Mouse (Mus musculus) left cerebral cortex, postnatal 10 days (tissue): Measurements from ENCODE around the gene Podn. TPM values are rescaled to one million over a fixed set of nuclear protein-coding genes. Genes with fewer than 3 reads are reported as not detected.

Experiments used
- DNase-seq, 2 experiments: peaks; one replicate each; pipeline ENCODE4 v3.0.0; 2021 to 2022; ENCODE audit warnings: low spot score in 2 of 2, mixed read lengths in 1 of 2; ENCODE audit errors: extremely low spot score in 1 of 2
- intact Hi-C: fragments of 180-260 bp; cut with DNase I; formaldehyde crosslinking; loops from one replicate; pipeline ENCODE4 v1.15.1; 2025
- total RNA-seq, 2 experiments: library from RNA; stranded (reverse); gene quantifications; 2 replicates each; pipeline ENCODE4 v1.2.3; 2021

Podn gene
- total RNA-seq, 2 experiments from 2014 or later: 4.4 to 5.8 TPM

GRCm38 (mm10) chr4:108018961-108019921 lies 77.0 kb downstream of the Podn start:
- no peak for DNase-seq
- intact Hi-C loops: no loop called here

- intact Hi-C loops: no loop called here
- DNase-seq: no peak
Observed at GRCm38 (mm10) chr4:108018241-108018923, 77.9 kb downstream of the Podn start.

- intact Hi-C loops: no loop called here
- no peak for DNase-seq
Observed at GRCm38 (mm10) chr4:108017839-108018238, 78.4 kb downstream of the Podn start.

- DNase-seq: no peak
- intact Hi-C loops: no loop called here
Observed at GRCm38 (mm10) chr4:108016321-108016720, 79.9 kb downstream of the Podn start.

- intact Hi-C loops: no loop called here
- DNase-seq: no peak
Observed at GRCm38 (mm10) chr4:108015067-108015765, 81.0 kb downstream of the Podn start.

GRCm38 (mm10) chr4:108014466-108014865 lies 81.8 kb downstream of the Podn start:
- intact Hi-C loops: no loop called here
- no peak for DNase-seq

- intact Hi-C loops: no loop called here
Observed at GRCm38 (mm10) chr4:108008541-108008940, 87.7 kb downstream of the Podn start.

GRCm38 (mm10) chr4:108007532-108008103 lies 88.6 kb downstream of the Podn start:
- DNase-seq: no peak
- intact Hi-C loops: no loop called here

More at GRCm38 (mm10) chr4:108008541-108008940, 87.7 kb downstream of the Podn start:
- DNase-seq: no peak

GRCm38 (mm10) chr4:108005328-108005727 lies 90.9 kb downstream of the Podn start:
- intact Hi-C loops: no loop called here
- no peak for DNase-seq

- DNase-seq: no peak
- intact Hi-C loops: no loop called here
Observed at GRCm38 (mm10) chr4:107999380-107999779, 96.9 kb downstream of the Podn start.

- DNase-seq: no peak
- intact Hi-C loops: no loop called here
Observed at GRCm38 (mm10) chr4:107998641-107999332, 97.5 kb downstream of the Podn start.

GRCm38 (mm10) chr4:107996418-107996986 lies 99.7 kb downstream of the Podn start:
- intact Hi-C loops: no loop called here
- no peak for DNase-seq

GRCm38 (mm10) chr4:107995727-107996126 lies 100.5 kb downstream of the Podn start:
- no peak for DNase-seq
- intact Hi-C loops: no loop called here

GRCm38 (mm10) chr4:107995011-107995410 lies 101.2 kb downstream of the Podn start:
- DNase-seq: no peak
- intact Hi-C loops: no loop called here

- intact Hi-C loops: no loop called here
- no peak for DNase-seq
Observed at GRCm38 (mm10) chr4:107991879-107992278, 104.4 kb downstream of the Podn start.

- no peak for DNase-seq
- intact Hi-C loops: no loop called here
Observed at GRCm38 (mm10) chr4:107990818-107991217, 105.4 kb downstream of the Podn start.

- DNase-seq: no peak
- intact Hi-C loops: no loop called here
Observed at GRCm38 (mm10) chr4:107988931-107989330, 107.3 kb downstream of the Podn start.
